Mouse (Mus musculus): ENCODE measurements around the gene Zfp277.

DNA sequence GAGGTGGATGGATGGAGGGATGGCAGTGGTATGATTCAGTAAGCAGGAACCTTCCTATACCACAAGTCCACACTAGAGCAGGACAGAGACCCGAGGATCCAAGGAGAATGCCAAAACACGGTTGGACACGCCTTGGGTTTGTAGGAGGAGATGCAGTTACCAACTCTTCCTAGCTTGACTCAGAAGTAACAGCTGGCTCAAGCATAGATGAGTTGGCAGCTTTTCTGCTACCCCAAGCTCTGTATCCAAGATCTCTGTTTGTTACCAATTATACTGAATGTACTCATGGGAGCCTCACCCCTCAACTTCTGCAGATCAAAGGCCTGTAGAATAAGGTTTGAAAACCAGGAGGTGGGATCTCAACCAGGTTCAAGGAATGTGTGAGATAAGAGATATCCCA is 114.2 kb downstream of the Zfp277 start:
- TF ChIP-seq CTCF (IDR thresholded peaks at IDR 0.05; ENCODE audit: low read depth) (no peak), EP300 (IDR thresholded peaks at IDR 0.05; ENCODE audit: low read depth) (no peak)

All from liver, postnatal 0 days (tissue).